Mouse (Mus musculus): Measurements from ENCODE around the gene Sh3bp1. TPM values are rescaled to one million over a fixed set of nuclear protein-coding genes. Genes with fewer than 3 reads are reported as not detected.

The Sh3bp1 gene
- polyA plus RNA-seq, 1 experiment = 1,441 TPM

DNA sequence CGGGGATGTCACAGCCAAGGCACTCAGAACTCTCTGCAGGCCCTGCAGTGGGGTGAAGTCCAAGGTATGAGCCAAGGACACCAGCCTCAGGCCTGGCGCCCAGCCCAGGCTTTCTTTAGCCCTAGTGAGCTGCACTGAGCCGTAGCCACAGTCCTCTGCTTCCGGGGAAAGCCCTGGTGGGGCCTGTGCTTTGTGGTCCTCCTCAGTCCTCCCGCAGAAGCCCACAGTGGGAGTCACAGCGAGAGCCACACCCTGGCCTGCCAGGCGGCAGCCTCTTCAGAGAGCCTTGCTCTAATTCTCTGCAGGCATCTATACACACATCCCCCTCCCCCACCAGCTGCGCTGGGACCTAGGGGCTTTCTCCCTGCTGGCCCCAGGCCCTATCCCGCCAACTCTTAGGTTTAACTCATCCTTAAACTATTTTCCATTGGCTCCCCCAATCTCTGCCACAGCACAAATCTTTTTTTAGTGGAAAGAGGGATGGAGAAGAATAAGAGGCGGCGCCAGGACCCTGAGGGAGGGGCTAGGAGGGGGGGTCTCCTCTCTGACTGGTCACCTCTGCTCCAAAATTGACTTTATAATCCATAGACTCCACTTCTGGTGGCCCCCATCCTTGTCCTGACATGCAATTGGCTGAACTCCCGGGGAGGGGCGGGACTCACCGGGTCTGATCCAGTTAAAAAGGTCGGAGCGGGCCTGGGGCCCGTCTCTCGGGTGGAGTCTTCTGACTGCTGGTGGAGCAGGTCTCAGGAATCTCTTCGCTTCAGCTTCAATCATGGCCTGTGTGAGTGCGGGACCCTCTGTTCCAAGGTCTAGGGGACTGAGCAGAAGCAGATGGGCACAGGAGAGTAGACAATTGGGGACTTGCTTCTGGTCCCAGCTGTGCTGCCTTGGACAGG, 26.7 kb downstream of the Sh3bp1 start, which contains the start of gene Lgals1:
TSS of gene Lgals1 (plus strand) at position 705 of the 899 bp plus-strand sequence.
- H3K9me3 ChIP-seq = peaks cover 10% of the 10 kb centered on the region
- peaks cover 21% of the 10 kb centered on the region for H3K27me3 ChIP-seq (replicated peaks)
- TF ChIP-seq FLI1 (IDR thresholded peaks at IDR 0.05; ENCODE audit: low read length) (no peak), GATA1 (IDR thresholded peaks at IDR 0.05; ENCODE audit: borderline replicate concordance, low read length) (no peak)
- H3K4me1 ChIP-seq = peaks cover 93% of the 10 kb centered on the region
- peaks cover 17% of the 10 kb centered on the region for H3K36me3 ChIP-seq (replicated peaks; ENCODE audit: low read length)
- peak within 1 kb of the TSS; percentile 89 for H3K4me3 ChIP-seq (replicated peaks)

DNA sequence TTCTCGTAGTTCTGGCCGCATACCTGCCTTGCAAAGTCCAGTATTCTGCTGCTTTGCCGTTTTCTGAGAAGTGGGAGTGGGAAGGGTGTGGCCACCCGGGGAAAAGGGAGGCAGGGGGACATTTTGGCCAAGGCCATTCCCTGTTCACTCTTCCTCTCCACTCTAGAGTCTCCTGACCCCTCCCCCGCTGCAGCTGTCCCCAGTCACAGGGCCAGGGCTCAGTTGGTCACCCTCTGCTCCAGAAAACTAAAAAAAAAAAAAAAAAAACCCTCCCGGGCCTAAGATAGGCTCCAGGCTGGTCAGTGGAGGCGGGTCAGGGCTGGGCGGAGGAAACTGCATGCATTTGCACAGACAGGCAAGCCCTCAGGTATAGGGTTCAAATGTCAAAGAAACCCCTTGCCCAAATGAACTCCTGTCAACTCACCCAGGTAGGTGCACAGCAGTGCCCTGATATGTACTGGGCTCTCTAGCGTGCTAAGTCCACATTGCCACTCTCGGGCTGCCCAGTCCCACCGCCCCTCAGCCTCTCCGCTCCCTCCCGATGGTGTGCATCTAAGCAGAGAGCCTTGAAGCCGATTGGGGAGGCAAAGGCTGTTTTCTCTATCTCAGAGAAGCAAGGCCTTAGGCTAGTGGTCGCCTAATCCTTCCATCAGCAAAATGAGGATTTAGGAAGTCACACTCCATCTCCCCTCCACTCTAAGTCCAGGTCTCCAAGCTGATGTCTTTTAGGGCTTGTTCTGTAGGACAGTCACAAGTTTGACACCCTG, 27.6 kb downstream of the Sh3bp1 start:
- Histone ChIP-seq H3K4me1 (peaks cover 89% of the 10 kb centered on the region), H3K36me3 (replicated peaks; ENCODE audit: low read length) (peaks cover 12% of the 10 kb centered on the region), H3K27me3 (replicated peaks) (peaks cover 15% of the 10 kb centered on the region), H3K4me3 (replicated peaks) (peak overlapping the region; percentile 89), H3K9me3 (peaks cover 1% of the 10 kb centered on the region; the same call in 1 of the 2 replicates)
- TF ChIP-seq FLI1 (IDR thresholded peaks at IDR 0.05; ENCODE audit: low read length) = no peak
- TF ChIP-seq GATA1 (IDR thresholded peaks at IDR 0.05; ENCODE audit: borderline replicate concordance, low read length) = no peak

DNA sequence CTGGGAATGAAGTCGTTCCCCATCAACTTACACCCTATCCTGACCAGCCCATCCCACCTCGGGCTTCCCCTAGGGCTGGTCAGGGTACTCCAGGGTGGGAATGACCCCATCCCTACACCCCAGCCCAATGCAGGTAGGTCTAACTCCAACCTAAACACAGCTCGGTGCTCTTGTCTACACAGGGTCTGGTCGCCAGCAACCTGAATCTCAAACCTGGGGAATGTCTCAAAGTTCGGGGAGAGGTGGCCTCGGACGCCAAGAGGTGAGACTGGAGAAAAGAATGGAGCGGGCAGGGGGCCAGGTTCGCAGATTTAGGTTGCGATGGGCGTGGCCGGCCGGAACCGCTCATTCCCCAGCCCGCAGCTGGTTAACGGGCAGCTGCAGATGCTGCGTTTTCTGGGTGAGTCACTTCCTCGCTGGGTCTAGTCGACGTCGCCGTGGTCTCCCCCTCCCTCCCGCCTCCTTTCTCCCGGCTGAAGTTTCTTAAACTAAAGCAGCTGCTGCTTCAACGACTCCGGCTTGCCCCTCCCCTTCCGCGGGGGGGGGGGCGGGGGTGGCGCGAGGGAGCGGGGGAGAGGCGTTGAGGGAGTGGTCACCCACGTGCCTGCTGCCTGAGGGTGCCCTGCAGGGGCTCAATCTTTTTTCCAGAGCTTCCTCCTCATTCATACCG, 28.4 kb downstream of the Sh3bp1 start:
- Histone ChIP-seq H3K4me1 (peaks cover 86% of the 10 kb centered on the region), H3K9me3 (no peaks in the 10 kb centered on the region), H3K27me3 (replicated peaks) (peaks cover 14% of the 10 kb centered on the region), H3K36me3 (replicated peaks; ENCODE audit: low read length) (peaks cover 12% of the 10 kb centered on the region), H3K4me3 (replicated peaks) (peak overlapping the region; percentile 89)
- TF ChIP-seq FLI1 (IDR thresholded peaks at IDR 0.05; ENCODE audit: low read length) = no peak
- no peak for TF ChIP-seq GATA1 (IDR thresholded peaks at IDR 0.05; ENCODE audit: borderline replicate concordance, low read length)

DNA sequence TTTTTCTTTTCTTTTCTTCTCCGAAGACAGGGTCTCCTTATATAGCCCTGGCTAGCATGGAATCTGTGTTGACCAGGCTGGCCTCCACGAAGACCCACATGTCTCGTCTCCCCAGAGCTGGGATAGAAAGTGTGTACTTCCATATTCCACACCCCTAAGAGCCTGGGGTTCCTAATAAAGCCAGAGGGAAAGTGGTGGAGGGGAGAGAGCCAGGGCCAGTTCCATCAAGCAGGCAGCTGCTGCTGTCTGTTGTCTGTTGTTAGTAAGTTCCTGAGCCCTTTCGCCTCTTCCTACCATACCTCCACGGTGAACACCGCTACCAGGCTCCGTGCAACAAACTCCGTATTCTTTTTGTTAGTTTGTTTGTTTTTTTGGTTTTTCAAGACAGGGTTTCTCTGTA, 29.0 kb downstream of the Sh3bp1 start:
- Histone ChIP-seq H3K4me1 (peaks cover 85% of the 10 kb centered on the region), H3K27me3 (replicated peaks) (peaks cover 14% of the 10 kb centered on the region), H3K9me3 (no peaks in the 10 kb centered on the region), H3K36me3 (replicated peaks; ENCODE audit: low read length) (peaks cover 12% of the 10 kb centered on the region), H3K4me3 (replicated peaks) (peak overlapping the region; percentile 89)
- no peak for TF ChIP-seq GATA1 (IDR thresholded peaks at IDR 0.05; ENCODE audit: borderline replicate concordance, low read length)
- no peak for TF ChIP-seq FLI1 (IDR thresholded peaks at IDR 0.05; ENCODE audit: low read length)

DNA sequence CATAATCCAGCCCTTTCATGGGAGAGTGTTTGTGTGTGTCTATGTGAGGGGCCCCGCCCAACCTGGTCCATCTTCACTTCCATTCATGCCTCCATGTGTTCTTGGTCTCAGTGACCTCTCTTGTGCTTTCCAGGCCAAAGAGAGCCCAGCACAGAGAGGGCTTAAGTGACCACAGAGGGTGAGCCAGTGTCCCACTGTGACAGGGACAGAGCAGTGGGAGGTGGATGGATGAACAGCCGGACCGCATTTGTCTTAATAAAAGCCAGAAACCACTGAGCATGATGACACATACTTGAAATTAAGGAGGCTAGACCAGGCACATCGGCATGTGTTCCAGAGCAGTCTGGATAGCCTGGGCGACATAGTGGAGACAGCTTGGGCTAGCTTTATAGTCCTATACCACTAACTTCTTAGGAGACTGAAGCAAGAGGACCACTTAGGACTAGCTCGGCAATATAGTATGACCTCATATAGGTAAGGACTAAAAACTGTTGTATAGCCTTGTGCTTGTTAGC, 30.7 kb downstream of the Sh3bp1 start:
- no peaks in the 10 kb centered on the region for H3K9me3 ChIP-seq
- no peak for TF ChIP-seq FLI1 (IDR thresholded peaks at IDR 0.05; ENCODE audit: low read length)
- TF ChIP-seq GATA1 (IDR thresholded peaks at IDR 0.05; ENCODE audit: borderline replicate concordance, low read length) = no peak
- peaks cover 76% of the 10 kb centered on the region for H3K4me1 ChIP-seq
- H3K27me3 ChIP-seq (replicated peaks) = peaks cover 14% of the 10 kb centered on the region
- no peak overlapping the region for H3K4me3 ChIP-seq (replicated peaks)
- peaks cover 12% of the 10 kb centered on the region for H3K36me3 ChIP-seq (replicated peaks; ENCODE audit: low read length)

DNA sequence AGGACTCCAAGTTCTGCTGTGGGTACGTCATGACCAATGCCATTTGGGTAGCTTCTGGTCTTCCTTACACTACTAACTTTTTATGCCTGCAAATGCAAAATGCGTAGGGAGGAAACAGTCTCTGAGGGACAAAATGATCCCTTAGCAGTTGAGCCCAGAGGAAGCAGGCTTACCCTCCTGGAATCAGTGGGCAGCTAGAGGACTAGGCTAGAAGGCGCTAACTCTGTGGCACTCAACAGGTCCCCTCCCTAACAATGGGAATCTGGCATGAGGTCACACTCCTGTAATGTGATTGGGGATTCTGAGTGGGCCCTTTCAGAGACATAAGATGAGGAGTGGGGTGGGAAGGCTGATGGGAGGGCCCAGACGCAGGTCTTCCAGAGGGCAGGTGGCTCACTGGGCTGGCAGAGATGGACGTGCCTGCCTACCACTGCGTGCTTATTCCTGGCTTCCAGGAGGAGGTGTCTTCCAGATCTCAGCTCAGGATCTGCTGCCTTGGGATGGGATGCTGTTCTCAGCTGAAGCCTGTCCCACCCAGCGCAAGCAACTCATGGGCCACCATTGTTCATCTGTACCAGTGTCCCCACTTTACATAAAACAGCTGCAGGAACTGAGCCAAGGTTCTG, 31.3 kb downstream of the Sh3bp1 start:
- Histone ChIP-seq H3K4me3 (replicated peaks) (no peak overlapping the region), H3K27me3 (replicated peaks) (peaks cover 13% of the 10 kb centered on the region), H3K9me3 (no peaks in the 10 kb centered on the region), H3K36me3 (replicated peaks; ENCODE audit: low read length) (peaks cover 12% of the 10 kb centered on the region), H3K4me1 (peaks cover 76% of the 10 kb centered on the region)
- TF ChIP-seq GATA1 (IDR thresholded peaks at IDR 0.05; ENCODE audit: borderline replicate concordance, low read length) = no peak

DNA sequence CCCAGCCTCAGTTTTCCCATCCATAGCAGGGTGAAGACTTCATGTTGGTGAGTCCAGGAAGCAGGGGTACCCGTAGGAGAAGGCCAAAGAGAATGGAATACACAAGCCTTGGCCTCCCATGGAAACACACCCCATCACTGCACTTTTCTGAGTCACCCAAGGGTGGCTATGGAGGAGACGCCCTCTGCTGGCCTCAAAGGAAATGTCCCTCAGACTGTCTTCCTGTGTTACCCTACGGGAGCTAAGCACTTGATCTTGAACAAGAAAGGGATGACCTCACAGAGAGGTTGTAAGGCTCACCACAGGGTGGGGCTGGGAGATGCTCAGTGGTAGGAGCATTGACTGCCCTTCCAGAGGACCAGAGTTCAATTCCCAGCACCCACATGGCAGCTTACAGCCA, 32.0 kb downstream of the Sh3bp1 start:
- no peak for TF ChIP-seq FLI1 (IDR thresholded peaks at IDR 0.05; ENCODE audit: low read length)
- peaks cover 76% of the 10 kb centered on the region for H3K4me1 ChIP-seq
- H3K27me3 ChIP-seq (replicated peaks) = peaks cover 11% of the 10 kb centered on the region
- peaks cover 17% of the 10 kb centered on the region for H3K36me3 ChIP-seq (replicated peaks; ENCODE audit: low read length)
- H3K4me3 ChIP-seq (replicated peaks) = no peak overlapping the region
- H3K9me3 ChIP-seq = no peaks in the 10 kb centered on the region

DNA sequence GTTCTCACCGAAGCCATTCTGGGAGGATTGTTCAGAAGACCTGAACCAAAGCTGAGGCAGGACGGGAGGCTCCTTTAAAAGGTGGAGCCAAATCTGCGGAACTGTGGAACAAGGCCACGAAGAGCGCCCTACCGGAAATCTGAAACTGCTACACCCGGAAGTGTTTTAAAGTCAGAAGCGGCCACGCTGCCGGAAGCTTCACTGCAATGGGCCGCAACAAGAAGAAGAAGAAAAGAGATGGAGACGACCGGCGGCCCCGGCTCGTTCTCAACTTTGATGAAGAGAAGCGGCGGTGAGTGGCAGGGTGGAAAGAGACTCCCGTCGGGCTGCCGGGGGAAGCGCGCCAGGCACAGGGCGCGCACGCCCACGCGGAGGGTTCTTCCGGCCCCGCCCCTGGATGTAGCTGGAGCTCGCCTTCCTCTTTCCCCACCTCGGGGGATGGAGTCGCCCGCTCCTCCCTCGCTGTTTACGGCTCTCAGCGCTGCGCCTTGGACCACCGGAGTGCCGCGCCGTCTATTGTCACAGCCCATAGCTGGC, 35.3 kb downstream of the Sh3bp1 start, which contains the start of gene Nol12:
TSS of gene Nol12 (plus strand) at position 150 of the 537 bp plus-strand sequence.
- Histone ChIP-seq H3K36me3 (replicated peaks; ENCODE audit: low read length) (peaks cover 44% of the 10 kb centered on the region), H3K9me3 (no peaks in the 10 kb centered on the region), H3K4me3 (replicated peaks) (peak within 1 kb of the TSS; percentile 98), H3K27me3 (replicated peaks) (no peaks in the 10 kb centered on the region), H3K4me1 (peaks cover 61% of the 10 kb centered on the region)
- TF ChIP-seq FLI1 (IDR thresholded peaks at IDR 0.05; ENCODE audit: low read length) (peak; percentile 63; the same call in 1 of the 2 replicates), GATA1 (IDR thresholded peaks at IDR 0.05; ENCODE audit: borderline replicate concordance, low read length) (no peak)

DNA sequence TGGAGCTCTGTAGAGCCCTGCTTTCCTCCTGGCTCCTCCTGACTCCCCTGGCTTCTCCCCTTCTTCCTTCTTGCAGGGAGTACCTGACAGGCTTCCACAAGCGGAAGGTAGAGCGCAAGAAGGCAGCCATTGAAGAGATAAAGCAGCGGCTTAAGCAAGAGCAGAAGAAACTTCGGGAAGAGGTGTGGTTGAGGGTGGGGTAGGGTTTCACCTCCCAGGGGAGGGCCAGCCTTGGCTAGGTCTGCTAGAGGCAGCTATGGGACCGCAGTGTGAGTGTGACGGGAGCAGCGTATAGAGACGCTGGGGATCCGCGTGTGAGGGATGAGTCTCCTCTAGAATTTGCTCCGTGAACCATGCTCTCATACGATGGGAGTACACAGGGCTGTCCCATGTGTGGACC, 36.8 kb downstream of the Sh3bp1 start:
- TF ChIP-seq GATA1 (IDR thresholded peaks at IDR 0.05; ENCODE audit: borderline replicate concordance, low read length) = no peak
- no peak for TF ChIP-seq FLI1 (IDR thresholded peaks at IDR 0.05; ENCODE audit: low read length)
- Histone ChIP-seq H3K27me3 (replicated peaks) (no peaks in the 10 kb centered on the region), H3K4me1 (peaks cover 61% of the 10 kb centered on the region), H3K9me3 (no peaks in the 10 kb centered on the region), H3K36me3 (replicated peaks; ENCODE audit: low read length) (peaks cover 53% of the 10 kb centered on the region), H3K4me3 (replicated peaks) (peak overlapping the region; percentile 14)
